15 mouse cellular contexts compared by ENCODE assay signal in genomic region chr15:77875953-77876352, GRCm38 (mm10).
"Had no signal": no experiment of that assay in that cellular context is flagged by ENCODE, and none has a peak within 500 bp of the region (broad histone marks: within the 10 kb centered on the region; RNA-seq: fewer than 3 reads in every experiment).

No protein-coding gene starts in this region.

- H3K27me3 ChIP-seq: kidney, embryonic 15.5 days; limb, embryonic 12.5 days; limb, embryonic 15.5 days; megakaryocyte, embryonic 14.5 days; midbrain, embryonic 15.5 days; neural tube, embryonic 13.5 days had no signal

- H3K36me3 ChIP-seq: kidney, embryonic 15.5 days; limb, embryonic 12.5 days; limb, embryonic 15.5 days; midbrain, embryonic 10.5 days; midbrain, embryonic 15.5 days; neural tube, embryonic 13.5 days had no signal

- H3K4me2 ChIP-seq: kidney, embryonic 15.5 days; limb, embryonic 12.5 days; limb, embryonic 15.5 days; liver, embryonic 11.5 days; lung, embryonic 14.5 days; midbrain, embryonic 15.5 days; neural tube, embryonic 13.5 days had no signal

- DNase-seq: left cerebral cortex, postnatal 4 days; liver, postnatal 0 days; lung, embryonic 14.5 days; lung, postnatal 10 days; lung, postnatal 36 days; retina, postnatal 1 day; thymus, postnatal 25 days had no signal

- H3K4me3 ChIP-seq: kidney, embryonic 15.5 days; limb, embryonic 12.5 days; limb, embryonic 15.5 days; midbrain, embryonic 10.5 days; midbrain, embryonic 15.5 days; neural tube, embryonic 13.5 days had no signal

- ATAC-seq: liver, postnatal 0 days; midbrain, embryonic 15.5 days had no signal
